Mouse (Mus musculus) testis, postnatal 10 days (tissue): ENCODE results near the gene Senp2.

ENCODE experiments used
- DNase-seq: peaks from one replicate; pipeline ENCODE4 v3.0.0; 2021; ENCODE audit warnings: low spot score

The Senp2 gene

DNA sequence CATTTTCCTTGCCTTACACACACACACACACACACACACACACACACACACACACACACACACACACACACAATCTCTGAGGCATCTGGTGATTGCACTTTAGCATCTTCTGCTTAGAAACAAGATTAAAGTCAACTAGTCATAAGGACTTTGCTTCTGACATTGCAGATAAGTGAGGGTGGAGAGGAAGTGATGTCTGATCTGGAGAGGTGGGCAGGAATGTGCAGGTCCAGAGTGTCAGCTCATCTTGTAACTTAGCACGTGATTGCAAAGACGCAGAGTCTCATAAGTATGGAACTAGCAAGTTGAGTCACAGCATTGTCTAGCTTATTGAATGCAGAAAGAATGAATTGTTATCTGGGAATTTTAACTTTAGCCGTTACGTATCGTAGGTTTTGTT, 18.2 kb downstream of the Senp2 start:
- DNase-seq = no peak

DNA sequence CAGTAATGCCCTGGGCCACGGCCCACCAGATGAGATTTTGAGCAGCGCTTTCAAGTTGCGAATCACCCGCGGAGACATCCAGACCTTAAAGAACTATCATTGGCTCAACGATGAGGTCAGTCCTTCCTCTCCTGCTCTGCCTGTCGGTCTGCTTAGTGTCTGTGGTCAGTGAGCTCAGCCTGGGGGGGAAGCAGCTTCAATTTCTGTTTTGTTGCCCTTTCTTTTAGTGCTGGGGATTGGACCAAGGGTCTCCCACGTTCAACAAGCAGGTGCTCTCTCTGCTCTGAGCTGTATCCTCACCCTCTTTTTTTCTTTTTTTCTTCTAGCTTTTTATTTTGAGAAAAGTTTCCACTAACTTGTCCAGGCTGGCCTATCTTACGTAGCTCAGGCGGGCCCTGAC, 29.3 kb downstream of the Senp2 start:
- no peak for DNase-seq

DNA sequence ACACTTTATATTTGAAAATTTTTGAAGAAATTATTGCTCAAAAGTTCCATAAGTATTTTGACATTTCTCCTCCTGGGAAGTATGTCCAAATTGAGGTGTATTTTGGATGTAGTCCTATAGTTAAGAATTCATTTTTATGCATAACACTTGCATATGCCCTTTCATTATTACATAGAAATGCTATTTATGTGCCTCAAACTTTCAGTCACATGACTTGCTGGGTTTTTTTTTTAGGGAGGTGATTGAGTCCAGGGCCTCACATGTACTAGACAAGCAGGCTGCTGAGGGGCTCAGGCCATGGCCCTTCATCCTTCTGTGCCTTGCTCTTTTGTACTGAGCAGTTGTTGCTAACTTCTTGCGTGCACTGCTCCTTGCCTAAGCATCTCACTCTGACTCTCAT, 30.7 kb downstream of the Senp2 start:
- DNase-seq = no peak

DNA sequence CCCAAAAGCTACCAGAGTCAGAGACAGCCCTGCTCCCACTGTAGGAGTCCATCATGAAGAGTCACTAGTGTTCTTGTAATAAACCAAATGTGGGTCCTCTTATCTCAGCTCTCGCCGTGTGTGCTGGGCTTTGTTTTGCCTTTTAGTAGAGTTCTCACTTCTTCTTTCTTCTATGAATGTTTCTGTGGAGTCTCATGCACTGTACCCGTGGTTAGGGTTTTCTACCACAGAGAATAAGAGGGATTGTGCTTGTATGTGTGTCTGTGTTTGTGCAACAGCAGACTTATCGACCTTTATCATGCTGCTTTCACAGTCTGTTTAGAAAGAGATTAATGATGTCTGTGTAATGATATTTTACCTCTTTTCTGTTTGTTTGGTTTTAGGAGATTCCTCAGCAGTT, 34.5 kb downstream of the Senp2 start:
- no peak for DNase-seq

GRCm38 (mm10) chr16:22045930-22046329, 36.6 kb downstream of the Senp2 start:
- no peak for DNase-seq

GRCm38 (mm10) chr16:22046739-22047366, 37.6 kb downstream of the Senp2 start:
- DNase-seq = no peak

GRCm38 (mm10) chr16:22053411-22053810, 44.1 kb downstream of the Senp2 start:
- no peak for DNase-seq

- DNase-seq = no peak
These were observed 48.2 kb downstream of the Senp2 start for GRCm38 (mm10) chr16:22057498-22057897.

DNA sequence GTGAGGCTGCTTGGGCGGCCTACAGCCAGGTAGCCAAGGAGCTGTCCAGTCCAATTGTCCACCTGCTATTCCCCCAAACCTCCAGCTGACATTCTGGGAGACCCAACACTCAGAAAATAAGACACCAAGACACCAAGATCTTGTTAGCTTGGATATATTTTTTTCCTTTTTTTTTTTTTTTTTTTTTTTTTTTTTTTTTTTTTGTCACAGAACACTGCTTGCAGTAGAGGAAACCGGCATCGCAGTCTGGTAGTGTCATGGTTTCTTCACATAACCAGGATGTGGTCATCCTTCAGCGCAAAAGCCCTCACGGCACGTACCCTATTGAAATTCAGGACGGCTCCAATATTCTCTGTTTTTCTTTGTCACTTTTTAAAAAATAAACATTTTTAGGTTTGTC, 49.6 kb downstream of the Senp2 start:
- DNase-seq = no peak

GRCm38 (mm10) chr16:22060416-22060815, 51.1 kb downstream of the Senp2 start:
- no peak for DNase-seq

GRCm38 (mm10) chr16:22061555-22062160, 52.4 kb downstream of the Senp2 start:
- DNase-seq = no peak

GRCm38 (mm10) chr16:22062284-22062683, 53.0 kb downstream of the Senp2 start:
- no peak for DNase-seq

DNA sequence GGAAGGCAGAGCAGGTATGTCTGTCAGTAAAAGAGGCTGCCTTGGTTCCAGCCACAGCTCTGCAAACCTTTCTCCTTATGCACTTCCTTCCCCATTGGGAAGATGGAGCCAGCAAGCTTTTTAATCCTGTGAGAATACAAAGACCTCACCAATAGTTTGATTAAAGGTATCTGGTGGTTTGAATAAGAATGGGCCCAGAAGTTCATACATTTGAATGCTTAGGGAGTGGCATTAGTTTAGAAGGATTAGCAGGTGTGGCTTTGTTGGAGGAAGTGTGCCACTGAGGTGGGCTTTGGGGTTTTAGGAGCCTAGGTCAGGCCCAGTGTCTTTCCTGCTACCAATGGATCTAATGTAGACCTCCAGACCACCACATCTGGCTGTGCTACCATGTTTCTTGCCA, 56.3 kb downstream of the Senp2 start:
- no peak for DNase-seq

DNA sequence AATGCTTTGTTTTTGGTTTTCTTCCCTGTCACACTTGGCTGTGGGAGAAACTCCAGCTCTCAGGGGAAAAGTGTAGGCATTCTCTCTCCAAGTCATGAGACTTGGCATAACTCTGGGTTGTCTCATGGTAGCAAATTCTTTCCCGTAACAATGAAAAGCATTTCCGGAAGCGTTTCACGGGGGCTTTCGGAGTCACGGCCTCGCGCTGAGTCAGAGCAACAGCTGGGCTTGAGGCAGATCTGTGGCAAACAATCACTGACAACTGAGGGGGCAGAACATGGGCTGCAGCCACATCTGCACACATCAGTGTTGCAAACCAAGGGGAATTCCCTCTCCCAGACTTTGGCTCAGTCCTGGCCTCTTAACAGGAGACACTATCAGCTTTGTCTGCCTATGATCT, 58.1 kb downstream of the Senp2 start:
- no peak for DNase-seq

DNA sequence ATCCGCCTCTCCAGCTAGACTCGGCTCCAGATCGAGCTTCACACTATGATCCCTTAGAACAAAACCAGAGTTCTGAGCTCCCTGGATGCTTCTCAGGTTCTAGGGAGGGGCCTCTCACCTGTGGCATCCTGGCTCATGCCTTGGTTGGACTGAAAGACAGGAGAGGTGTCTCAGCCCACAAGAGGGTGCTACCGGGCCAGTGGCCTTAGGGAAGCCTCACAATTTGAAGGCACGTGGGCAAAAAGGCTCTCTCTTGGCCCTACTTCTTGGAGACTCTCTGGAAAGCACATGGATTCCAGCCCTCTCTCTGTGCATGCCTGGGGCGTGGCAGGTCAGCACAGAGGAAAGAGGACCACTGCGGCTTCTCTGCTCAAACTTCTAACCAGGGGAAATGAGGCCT, 62.1 kb downstream of the Senp2 start:
- DNase-seq = no peak

DNA sequence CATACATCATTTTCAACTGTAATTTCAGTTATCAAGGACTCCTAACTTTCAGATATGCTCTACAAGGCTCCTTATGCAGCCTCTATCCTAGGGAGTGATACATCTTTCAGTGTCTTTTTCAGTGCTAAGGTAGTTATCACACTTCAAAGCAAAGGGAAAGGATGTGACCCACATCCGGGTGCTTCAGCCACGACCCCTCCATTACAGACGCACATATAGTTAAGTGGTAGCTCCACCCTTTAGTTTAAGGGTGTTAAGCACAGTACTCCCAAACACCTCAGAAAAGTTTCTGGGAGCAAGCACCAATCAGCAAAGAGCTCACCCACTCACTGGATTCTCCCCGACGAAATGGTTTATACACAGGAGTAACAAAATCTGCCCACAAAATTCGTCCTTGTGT, 65.8 kb downstream of the Senp2 start:
- DNase-seq = no peak

- no peak for DNase-seq
These were observed 66.7 kb downstream of the Senp2 start for GRCm38 (mm10) chr16:22075829-22076619.

DNA sequence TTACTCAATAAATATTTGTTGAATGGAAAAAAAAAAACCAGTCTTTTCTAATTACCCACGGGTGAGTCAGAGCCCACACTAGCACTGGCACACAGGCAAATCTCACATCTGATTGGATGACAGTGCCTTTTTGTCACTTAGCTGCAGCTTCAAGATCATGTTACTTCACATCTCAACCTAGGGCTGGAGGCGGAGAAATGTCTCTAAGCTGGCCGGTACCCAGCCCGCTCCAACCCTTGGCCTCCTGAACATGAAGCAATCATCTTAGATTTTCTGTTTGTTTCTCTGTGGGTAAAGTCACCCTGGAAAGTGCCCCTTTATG, 67.3 kb downstream of the Senp2 start:
- DNase-seq = no peak

- DNase-seq = no peak
These were observed 70.9 kb downstream of the Senp2 start for GRCm38 (mm10) chr16:22080125-22080710.

DNA sequence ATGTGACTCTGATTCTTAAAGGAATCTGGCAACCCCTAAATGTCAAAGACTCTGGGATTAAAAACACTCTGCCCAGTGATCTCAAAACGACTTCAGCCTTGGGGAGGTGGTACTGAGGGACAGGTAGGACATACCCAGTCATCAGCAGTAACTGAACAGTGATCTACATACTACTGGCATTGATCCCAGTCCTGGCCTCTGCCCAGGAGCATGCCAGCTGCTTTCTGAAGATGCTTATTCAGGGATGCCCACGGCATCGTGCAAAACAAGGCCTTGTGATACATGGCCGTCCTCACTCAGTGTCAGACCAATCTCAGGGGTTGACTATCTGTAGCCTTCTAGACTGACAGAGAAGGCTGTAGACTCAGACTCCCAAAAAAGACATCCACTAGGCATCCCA, 76.1 kb downstream of the Senp2 start:
- DNase-seq = no peak

GRCm38 (mm10) chr16:22091255-22091783, 82.0 kb downstream of the Senp2 start:
- no peak for DNase-seq

DNA sequence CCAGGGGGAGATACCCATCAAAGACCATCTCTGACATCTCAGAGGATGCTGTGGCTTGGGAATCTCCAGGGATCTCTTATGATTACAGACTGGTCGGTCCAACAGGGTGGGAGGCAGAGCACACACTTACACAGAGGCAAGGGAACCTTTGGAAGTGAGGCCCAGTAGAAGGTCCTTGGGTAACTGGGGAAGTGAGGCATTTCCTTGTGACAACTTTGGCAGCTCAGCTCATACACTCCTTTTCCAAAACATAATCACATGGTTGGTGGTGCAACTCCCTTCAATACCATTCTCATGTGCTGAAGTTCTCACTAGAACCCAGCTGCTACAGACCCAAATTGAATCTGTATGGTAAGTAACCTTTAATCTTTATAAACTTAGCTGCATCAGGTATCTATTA, 86.5 kb downstream of the Senp2 start:
- DNase-seq = no peak

DNA sequence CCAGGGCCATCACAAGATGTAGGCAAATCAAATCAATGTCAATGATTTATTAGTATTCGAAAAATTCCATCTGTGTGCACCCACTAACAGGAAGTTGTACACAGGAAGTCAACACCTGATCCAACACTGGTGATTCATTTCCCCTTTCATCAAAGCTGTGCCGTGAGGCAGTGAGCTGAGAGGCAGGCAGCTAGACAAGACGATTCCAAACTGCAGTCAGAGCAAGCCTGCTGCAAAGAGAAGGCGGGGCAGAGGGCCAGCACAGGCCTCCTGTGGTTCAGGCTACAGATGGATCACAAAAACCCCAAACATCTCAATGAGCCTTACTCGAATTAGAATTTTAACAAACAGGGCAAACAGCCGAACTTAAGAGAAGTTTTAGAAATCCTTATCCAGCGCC, 88.4 kb downstream of the Senp2 start:
- no peak for DNase-seq
